Mouse (Mus musculus): Measurements from ENCODE around the gene Med13l. TPM values are rescaled to one million over a fixed set of nuclear protein-coding genes. Genes with fewer than 3 reads are reported as not detected.

Gene Med13l
- total and polyA plus RNA-seq, 3 experiments = 17.0 to 34.3 (median 31.5) TPM

GRCm38 (mm10) chr5:118658256-118658837, 97.9 kb downstream of the Med13l start:
- no peak for DNase-seq

GRCm38 (mm10) chr5:118659713-118660112, 99.2 kb downstream of the Med13l start:
- peak; percentile 73 for DNase-seq

GRCm38 (mm10) chr5:118661751-118662150, 101.3 kb downstream of the Med13l start:
- DNase-seq = no peak

- DNase-seq = peak; percentile 67
Observed at GRCm38 (mm10) chr5:118663999-118664398, 103.5 kb downstream of the Med13l start.

- no peak for DNase-seq
Observed at GRCm38 (mm10) chr5:118665023-118665422, 104.5 kb downstream of the Med13l start.

- no peak for DNase-seq
Observed at GRCm38 (mm10) chr5:118666437-118667207, 106.1 kb downstream of the Med13l start.

GRCm38 (mm10) chr5:118667863-118668262, 107.4 kb downstream of the Med13l start:
- DNase-seq = no peak

- DNase-seq = no peak
Observed at GRCm38 (mm10) chr5:118668931-118669330, 108.5 kb downstream of the Med13l start.

GRCm38 (mm10) chr5:118672111-118672510, 111.6 kb downstream of the Med13l start:
- DNase-seq = no peak

GRCm38 (mm10) chr5:118673859-118674258, 113.4 kb downstream of the Med13l start:
- DNase-seq = no peak

- DNase-seq = no peak
Observed at GRCm38 (mm10) chr5:118674321-118674720, 113.8 kb downstream of the Med13l start.

- DNase-seq = no peak
Observed at GRCm38 (mm10) chr5:118675697-118676096, 115.2 kb downstream of the Med13l start.

- no peak for DNase-seq
Observed at GRCm38 (mm10) chr5:118676151-118676918, 115.9 kb downstream of the Med13l start.

- DNase-seq = no peak
Observed at GRCm38 (mm10) chr5:118679283-118679835, 118.9 kb downstream of the Med13l start.

GRCm38 (mm10) chr5:118680853-118681252, 120.4 kb downstream of the Med13l start:
- no peak for DNase-seq

GRCm38 (mm10) chr5:118682007-118682406, 121.5 kb downstream of the Med13l start:
- no peak for DNase-seq

GRCm38 (mm10) chr5:118685145-118685544, 124.7 kb downstream of the Med13l start:
- no peak for DNase-seq

- no peak for DNase-seq
Observed at GRCm38 (mm10) chr5:118686021-118686420, 125.5 kb downstream of the Med13l start.

- DNase-seq = no peak
Observed at GRCm38 (mm10) chr5:118688886-118689835, 128.7 kb downstream of the Med13l start.

GRCm38 (mm10) chr5:118691025-118691709, 130.7 kb downstream of the Med13l start:
- no peak for DNase-seq

GRCm38 (mm10) chr5:118691710-118692040, 131.2 kb downstream of the Med13l start:
- DNase-seq = no peak
